Mouse (Mus musculus) spleen, adult 2 months (tissue): ENCODE measurements around the gene Grem2. TPM values are rescaled to one million over a fixed set of nuclear protein-coding genes. Genes with fewer than 3 reads are reported as not detected.

Source experiments
- DNase-seq, 2 experiments: peaks; one replicate each; pipeline versions ENCODE4 v3.0.0 to v3.0.0-alpha.2; 2012 to 2021; ENCODE audit warnings: low spot score in 2 of 2, low read depth in 1 of 2
- H3K27ac ChIP-seq: fragments of 200-500 bp; 2 replicates; pipeline ENCODE4 v1.5.1; 2012; ENCODE audit warnings: low read length, inconsistent platforms; ENCODE audit not compliant: insufficient read depth
- H3K27me3 ChIP-seq: fragments of 200-500 bp; 2 replicates; pipeline ENCODE4 v1.6.1; 2012; ENCODE audit warnings: mild to moderate bottlenecking, moderate library complexity, low read length, inconsistent platforms; ENCODE audit not compliant: control insufficient read depth, insufficient read depth
- H3K36me3 ChIP-seq: fragments of 200-500 bp; 2 replicates; pipeline ENCODE4 v1.6.1; 2012; ENCODE audit warnings: mild to moderate bottlenecking, low read length, inconsistent platforms; ENCODE audit not compliant: control insufficient read depth, insufficient read depth
- H3K4me1 ChIP-seq: fragments of 200-500 bp; 2 replicates; pipeline ENCODE4 v1.6.1; 2011; ENCODE audit warnings: inconsistent platforms; ENCODE audit not compliant: control insufficient read depth, insufficient read depth, insufficient read length
- H3K4me3 ChIP-seq: fragments of 200-500 bp; 2 replicates; pipeline ENCODE4 v1.5.1; 2011; ENCODE audit warnings: mild to moderate bottlenecking, inconsistent platforms; ENCODE audit not compliant: insufficient read depth, insufficient read length; ENCODE audit errors: extremely low read depth
- CTCF ChIP-seq: fragments of 200-500 bp; IDR thresholded peaks from 2 replicates; pipeline ENCODE4 v1.5.1; 2011; ENCODE audit warnings: mild to moderate bottlenecking, inconsistent platforms; ENCODE audit not compliant: insufficient read depth, insufficient read length, insufficient replicate concordance; ENCODE audit errors: extremely low read depth
- POLR2A ChIP-seq: fragments of 200-500 bp; IDR thresholded peaks from 2 replicates; pipeline ENCODE4 v1.6.1; 2011; ENCODE audit warnings: low read depth, low read length, inconsistent platforms
- WGBS: fragments of 180-500 bp; shearing (Covaris S2); methylation state at CpG from one replicate; pipeline ENCODE4 v1.1.7; 2018; 5-methylcytosine and 5-hydroxymethylcytosine counted together
- polyA plus RNA-seq: library from polyadenylated mRNA; depleted of rRNA; stranded (reverse); fragments of >200 nt; gene quantifications from 2 replicates; pipeline ENCODE4 v1.2.3, GENCODE M21; 2012

Gene Grem2
- polyA plus RNA-seq, 1 experiment = 1.2 TPM

- 93% methylated on average over 2 of the region's 2 CpGs for WGBS
- Histone ChIP-seq H3K27me3 (no peaks in the 10 kb centered on the region), H3K4me1 (no peaks in the 10 kb centered on the region), H3K27ac (no peak overlapping the region), H3K36me3 (no peaks in the 10 kb centered on the region), H3K4me3 (no peak overlapping the region)
- DNase-seq = no peak
- TF ChIP-seq CTCF = no peak
- TF ChIP-seq POLR2A = no peak
These were observed 133.0 kb downstream of the Grem2 start for GRCm38 (mm10) chr1:174788617-174789016.
